Mouse (Mus musculus) forelimb bud, embryonic 11.5 days (tissue): ENCODE measurements around the gene Dlx3.

Source experiments
- DNase-seq: peaks from one replicate; pipeline ENCODE4 v3.0.0-alpha.2; 2012; ENCODE audit warnings: low read depth, low spot score

Gene Dlx3

GRCm38 (mm10) chr11:95119990-95120632, at the start of gene Dlx3:
TSS of gene Dlx3 (plus strand) at chr11:95120119.
- DNase-seq, result peak; percentile 65

GRCm38 (mm10) chr11:95070140-95071107, 49.5 kb upstream of the Dlx3 start:
- peak; percentile 23 for DNase-seq

- no peak for DNase-seq
Measured at GRCm38 (mm10) chr11:95071266-95071665, 48.7 kb upstream of the Dlx3 start.

GRCm38 (mm10) chr11:95072136-95072535, 47.8 kb upstream of the Dlx3 start:
- DNase-seq, result no peak

- no peak for DNase-seq
Measured at GRCm38 (mm10) chr11:95072804-95073203, 47.1 kb upstream of the Dlx3 start.

GRCm38 (mm10) chr11:95073835-95074234, 46.1 kb upstream of the Dlx3 start:
- DNase-seq, result no peak

- no peak for DNase-seq
Measured at GRCm38 (mm10) chr11:95074694-95075093, 45.2 kb upstream of the Dlx3 start.

- DNase-seq, result no peak
Measured at GRCm38 (mm10) chr11:95075197-95076040, 44.5 kb upstream of the Dlx3 start.

GRCm38 (mm10) chr11:95076041-95076535, 43.8 kb upstream of the Dlx3 start:
- peak; percentile 50 for DNase-seq

GRCm38 (mm10) chr11:95076536-95077111, 43.3 kb upstream of the Dlx3 start, which contains the start of gene Itga3:
TSS of gene Itga3 (minus strand) at chr11:95076801.
- peak; percentile 51 for DNase-seq

GRCm38 (mm10) chr11:95077956-95078355, 42.0 kb upstream of the Dlx3 start:
- no peak for DNase-seq

GRCm38 (mm10) chr11:95079256-95079875, 40.6 kb upstream of the Dlx3 start:
- DNase-seq, result no peak

GRCm38 (mm10) chr11:95080783-95081182, 39.1 kb upstream of the Dlx3 start:
- no peak for DNase-seq

- no peak for DNase-seq
Measured at GRCm38 (mm10) chr11:95082896-95083295, 37.0 kb upstream of the Dlx3 start.

GRCm38 (mm10) chr11:95084175-95084574, 35.7 kb upstream of the Dlx3 start:
- no peak for DNase-seq

GRCm38 (mm10) chr11:95084811-95085382, 35.0 kb upstream of the Dlx3 start:
- no peak for DNase-seq

- DNase-seq, result no peak
Measured at GRCm38 (mm10) chr11:95085710-95086109, 34.2 kb upstream of the Dlx3 start.

GRCm38 (mm10) chr11:95086229-95086628, 33.7 kb upstream of the Dlx3 start:
- no peak for DNase-seq

GRCm38 (mm10) chr11:95087301-95088228, 32.4 kb upstream of the Dlx3 start:
- no peak for DNase-seq
